Mouse (Mus musculus) ES-E14 (cell line): ENCODE results near the gene Srgap1.

ENCODE experiments used
- CHD2 ChIP-seq: IDR thresholded peaks from 2 replicates; pipeline ENCODE4 v1.6.1; 2014; ENCODE audit warnings: mild to moderate bottlenecking, low read depth, low read length, inconsistent platforms
- ZNF384 ChIP-seq: IDR thresholded peaks from 2 replicates; pipeline ENCODE4 v1.6.1; 2012; ENCODE audit warnings: low read depth, low read length, inconsistent platforms

- TF ChIP-seq ZNF384 (no peak), CHD2 (no peak)
These were observed 16.7 kb downstream of the Srgap1 start for GRCm38 (mm10) chr10:122030420-122030819.
